Mouse (Mus musculus) gastrocnemius, adult 2 months (tissue): ENCODE data around the gene Adk. TPM values are rescaled to one million over a fixed set of nuclear protein-coding genes. Genes with fewer than 3 reads are reported as not detected.

ENCODE experiments used
- DNase-seq: peaks from one replicate; pipeline ENCODE4 v3.0.0; 2022
- H3K27ac ChIP-seq: fragments of 200-600 bp; 2 replicates; pipeline ENCODE4 v1.8.1; 2022; ENCODE audit warnings: mild to moderate bottlenecking
- H3K4me3 ChIP-seq: fragments of 200-600 bp; 2 replicates; pipeline ENCODE4 v1.8.1; 2022; ENCODE audit warnings: mild to moderate bottlenecking, moderate library complexity
- CTCF ChIP-seq: fragments of 200-600 bp; IDR thresholded peaks from 2 replicates; pipeline ENCODE4 v1.8.1; 2022; ENCODE audit warnings: antibody characterized with exemption, mild to moderate bottlenecking, moderate library complexity
- intact Hi-C: fragments of 180-260 bp; cut with DNase I; formaldehyde crosslinking; loops from one replicate; pipeline ENCODE4 v1.15.1; 2025
- total RNA-seq, 2 experiments: library from RNA; stranded (reverse); gene quantifications; 2 replicates each; pipeline ENCODE4 v1.2.3; 2021

Adk gene
- total RNA-seq, 2 experiments from 2014 or later = 77.1 to 152 TPM

GRCm38 (mm10) chr14:21194336-21194735 is 142.0 kb downstream of the Adk start:
- TF ChIP-seq CTCF = no peak
- DNase-seq = no peak
- H3K27ac ChIP-seq = no peak overlapping the region
- H3K4me3 ChIP-seq = no peak overlapping the region
- intact Hi-C loops = no loop called here

DNA sequence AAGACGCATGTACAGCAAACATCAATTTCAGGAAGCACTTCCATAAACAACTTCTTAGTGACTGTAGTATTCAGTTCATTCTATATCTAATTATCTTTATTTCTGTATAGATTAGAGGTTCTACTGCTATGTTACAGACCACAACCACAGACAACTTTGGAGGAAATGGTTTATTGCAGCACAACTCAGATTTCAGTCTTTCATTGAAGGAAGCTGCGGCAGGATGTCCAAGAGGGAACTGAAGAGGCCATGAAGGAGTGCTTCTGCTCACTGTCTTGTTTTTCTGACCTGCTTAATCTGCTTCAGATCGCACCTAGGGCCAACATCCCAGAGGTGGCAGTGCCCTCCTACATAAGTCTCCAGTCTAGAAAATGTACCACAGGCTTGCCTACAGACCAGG is 148.5 kb downstream of the Adk start:
- no peak overlapping the region for H3K4me3 ChIP-seq
- H3K27ac ChIP-seq = no peak overlapping the region
- no peak for TF ChIP-seq CTCF
- no peak for DNase-seq
- intact Hi-C loops = no loop called here

DNA sequence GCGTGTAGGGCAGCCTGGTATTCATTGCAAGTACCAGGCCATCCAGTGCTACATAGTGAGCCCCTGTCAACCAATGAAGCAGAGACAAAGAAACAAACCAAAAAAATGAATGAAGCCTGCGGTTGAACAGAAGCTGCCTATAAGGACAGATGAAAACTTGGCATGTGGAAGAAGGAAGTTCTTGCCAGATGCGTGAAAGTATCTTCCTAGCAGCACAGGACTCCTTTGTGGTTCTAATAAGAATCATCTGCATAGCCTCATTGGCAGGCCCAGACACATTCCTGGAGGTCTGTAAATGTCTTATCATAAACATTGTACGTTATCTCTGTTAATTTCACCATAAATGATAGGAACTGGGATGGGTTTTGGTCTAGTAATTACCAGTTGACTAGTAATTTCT is 154.1 kb downstream of the Adk start:
- H3K27ac ChIP-seq = no peak overlapping the region
- no peak overlapping the region for H3K4me3 ChIP-seq
- intact Hi-C loops = no loop called here
- TF ChIP-seq CTCF = no peak
- no peak for DNase-seq

DNA sequence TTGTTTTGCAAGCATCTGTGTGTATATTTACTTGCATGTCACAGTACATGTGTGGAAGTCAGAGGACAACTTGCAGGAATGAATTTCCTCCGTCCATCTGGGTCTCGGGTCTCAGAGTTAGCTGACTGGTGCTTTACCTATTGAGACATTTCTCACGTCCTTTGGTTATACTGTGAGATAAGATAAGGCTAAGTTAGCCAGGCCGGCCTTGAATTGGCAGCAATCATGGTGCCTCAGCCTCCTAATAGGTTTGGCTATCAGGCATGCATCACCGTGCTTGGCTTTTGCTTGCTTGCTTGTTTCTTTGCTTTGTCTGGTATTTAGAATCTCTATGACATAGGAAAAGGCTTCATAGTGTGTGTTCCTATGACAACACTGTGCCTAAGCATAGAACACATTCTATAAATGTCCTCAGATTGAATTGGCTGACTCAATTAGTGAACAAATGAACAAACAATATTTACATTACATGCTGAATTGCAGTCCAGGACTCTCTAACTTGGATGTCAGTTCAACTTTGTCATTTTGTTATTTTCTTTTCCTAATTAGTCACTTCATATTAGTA is 169.3 kb downstream of the Adk start:
- no peak overlapping the region for H3K27ac ChIP-seq
- no peak for DNase-seq
- H3K4me3 ChIP-seq = no peak overlapping the region
- no peak for TF ChIP-seq CTCF
- intact Hi-C loops = no loop called here

GRCm38 (mm10) chr14:21222206-21222605 is 169.8 kb downstream of the Adk start:
- H3K27ac ChIP-seq = no peak overlapping the region
- TF ChIP-seq CTCF = no peak
- DNase-seq = no peak

GRCm38 (mm10) chr14:21223456-21223855 is 171.1 kb downstream of the Adk start:
- TF ChIP-seq CTCF = no peak
- DNase-seq = no peak
- intact Hi-C loops = no loop called here
- no peak overlapping the region for H3K27ac ChIP-seq
- no peak overlapping the region for H3K4me3 ChIP-seq

More at GRCm38 (mm10) chr14:21222206-21222605, 169.8 kb downstream of the Adk start:
- H3K4me3 ChIP-seq = no peak overlapping the region
- intact Hi-C loops = no loop called here

DNA sequence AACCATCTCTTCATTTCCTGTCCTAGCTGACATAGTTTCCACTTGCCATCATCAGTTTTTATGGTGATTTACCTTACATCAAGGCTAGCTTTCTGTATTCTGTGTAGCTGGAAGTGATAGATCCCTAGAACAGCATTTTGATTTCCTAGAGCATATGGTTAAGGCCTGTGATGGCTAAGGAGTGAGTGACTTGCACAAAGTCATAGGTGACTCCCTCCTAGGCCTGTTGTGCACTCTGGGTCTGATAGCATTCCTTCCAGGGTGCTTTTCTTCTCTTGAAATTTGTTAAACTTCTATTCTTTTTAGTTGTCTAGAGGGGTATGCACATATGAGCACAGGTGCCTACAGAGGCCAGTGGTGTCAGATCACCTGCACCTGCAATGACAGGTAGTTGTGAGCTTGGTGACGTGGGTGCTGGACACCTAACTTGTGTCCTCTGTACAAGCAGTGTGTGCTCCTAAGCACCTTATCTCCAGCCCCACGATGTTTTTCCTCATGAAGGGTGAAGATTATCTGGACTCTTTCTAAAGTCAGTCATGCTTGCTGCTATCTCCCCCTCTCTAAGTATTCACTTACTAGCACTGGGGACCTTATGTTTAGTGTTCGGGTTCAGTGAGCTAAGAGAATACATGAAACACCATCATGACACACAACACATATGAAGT is 171.7 kb downstream of the Adk start:
- Histone ChIP-seq H3K4me3 (no peak overlapping the region), H3K27ac (no peak overlapping the region)
- no peak for TF ChIP-seq CTCF
- intact Hi-C loops = no loop called here
- no peak for DNase-seq

GRCm38 (mm10) chr14:21237051-21237450 is 184.7 kb downstream of the Adk start:
- Histone ChIP-seq H3K4me3 (no peak overlapping the region), H3K27ac (no peak overlapping the region)
- no peak for TF ChIP-seq CTCF
- intact Hi-C loops = no loop called here
- no peak for DNase-seq

GRCm38 (mm10) chr14:21241105-21241504 is 188.7 kb downstream of the Adk start:
- Histone ChIP-seq H3K4me3 (no peak overlapping the region), H3K27ac (no peak overlapping the region)
- TF ChIP-seq CTCF = no peak
- intact Hi-C loops = no loop called here
- DNase-seq = no peak

GRCm38 (mm10) chr14:21251386-21251785 is 199.0 kb downstream of the Adk start:
- H3K27ac ChIP-seq = no peak overlapping the region
- no peak for DNase-seq
- H3K4me3 ChIP-seq = no peak overlapping the region
- intact Hi-C loops = no loop called here
- no peak for TF ChIP-seq CTCF

GRCm38 (mm10) chr14:21252326-21252886 is 200.0 kb downstream of the Adk start:
- intact Hi-C loops = no loop called here
- TF ChIP-seq CTCF = no peak
- Histone ChIP-seq H3K4me3 (no peak overlapping the region), H3K27ac (no peak overlapping the region)
- DNase-seq = no peak

DNA sequence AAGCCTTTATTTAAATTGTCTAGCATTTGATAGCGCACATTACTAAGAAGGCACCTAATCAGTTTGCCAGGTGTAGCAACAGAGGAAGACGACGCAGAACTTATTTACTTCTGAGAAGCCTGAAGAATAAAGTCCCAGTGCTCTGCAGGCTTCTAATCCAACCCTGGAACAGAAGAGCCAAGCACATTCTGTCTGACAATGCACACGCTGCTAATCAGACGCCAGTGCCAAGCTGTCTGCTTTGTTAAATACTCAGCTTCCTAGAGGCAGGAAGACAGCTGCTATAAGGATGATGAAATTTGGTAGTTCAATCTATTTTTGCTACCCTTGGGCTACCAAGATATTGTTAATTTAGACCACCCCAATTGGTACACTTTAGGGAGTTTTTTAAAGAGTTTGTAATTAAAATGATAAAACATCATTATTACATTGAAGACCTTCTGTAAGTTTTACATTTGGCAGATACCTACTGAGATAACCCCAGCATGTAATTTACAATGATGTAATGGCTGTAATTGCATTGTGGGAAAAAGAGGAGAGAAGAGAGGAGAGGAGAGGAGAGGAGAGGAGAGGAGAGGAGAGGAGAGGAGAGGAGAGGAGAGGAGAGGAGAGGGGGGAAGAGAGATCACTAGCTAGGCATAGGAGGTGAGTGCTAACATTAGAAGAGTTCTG is 201.1 kb downstream of the Adk start:
- H3K27ac ChIP-seq = no peak overlapping the region
- intact Hi-C loops = no loop called here

GRCm38 (mm10) chr14:21253993-21254339 is 201.6 kb downstream of the Adk start:
- DNase-seq = no peak
- intact Hi-C loops = no loop called here
- Histone ChIP-seq H3K27ac (no peak overlapping the region), H3K4me3 (no peak overlapping the region)
- peak; percentile 35; the same call in 1 of the 2 replicates for TF ChIP-seq CTCF

More for the DNA sequence above, 201.1 kb downstream of the Adk start:
- no peak for TF ChIP-seq CTCF
- no peak for DNase-seq
- H3K4me3 ChIP-seq = no peak overlapping the region
